Mouse (Mus musculus) lung, postnatal 14 days (tissue): ENCODE results near the gene Ifne.
"Not testable (repeated sequence)": the region's sequence is repeated elsewhere in the genome, so short reads cannot be mapped to it uniquely, and the experiment has no call there.

Experiments
- DNase-seq: peaks from one replicate; pipeline ENCODE4 v3.0.0; 2021

The Ifne gene

DNA sequence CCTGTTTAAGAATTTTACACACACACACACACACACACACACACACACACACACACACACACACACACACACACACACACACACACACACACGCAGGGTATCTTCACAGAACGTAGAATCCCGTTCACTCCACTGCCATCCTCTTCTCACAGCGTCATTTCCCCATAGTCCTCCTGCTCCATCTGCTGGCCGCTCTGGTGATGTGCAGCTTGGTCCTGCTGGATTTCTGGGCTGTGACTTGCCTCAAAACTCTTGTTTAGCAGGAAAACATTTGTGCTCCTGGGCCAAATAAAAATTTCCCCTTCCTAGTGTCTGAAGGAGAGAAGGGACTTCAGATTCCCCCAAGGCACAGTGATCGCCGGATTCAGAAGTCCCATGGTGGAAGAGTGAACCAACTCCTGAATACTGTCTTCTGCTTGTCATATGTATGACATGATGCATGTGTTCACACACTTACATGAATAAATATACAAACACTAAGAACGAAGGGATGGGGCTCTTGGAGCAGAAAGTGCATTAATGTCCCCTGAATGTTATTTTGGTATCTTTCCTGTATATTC is 12.6 kb downstream of the Ifne start:
- DNase-seq = peak; percentile 79

DNA sequence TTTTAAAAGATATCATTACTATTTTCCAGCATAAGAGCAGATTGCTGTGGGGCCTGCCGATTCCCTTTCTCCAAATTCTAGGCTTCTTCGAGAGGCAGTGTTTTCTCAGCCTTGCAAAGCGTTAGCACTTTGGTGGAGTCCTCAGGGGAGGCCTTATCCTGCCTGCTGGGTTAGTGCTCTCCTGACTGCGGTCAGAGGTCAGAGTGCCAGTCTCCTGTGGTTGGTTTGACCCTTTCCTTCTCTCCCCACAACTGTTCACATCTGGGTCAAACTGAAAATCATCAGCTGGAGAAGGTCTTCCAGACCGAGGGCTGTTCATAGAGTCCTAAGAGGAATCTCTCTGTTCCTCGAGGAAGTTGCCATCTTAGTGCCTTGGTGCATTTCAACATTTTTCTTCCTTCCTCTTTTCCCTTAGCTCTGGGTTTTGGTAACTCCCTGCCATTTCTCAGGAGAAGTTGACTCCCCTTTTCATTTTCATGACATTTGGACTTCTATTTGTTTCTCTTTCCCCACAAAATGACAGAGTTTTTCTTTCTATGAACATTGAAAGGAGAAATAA is 14.9 kb downstream of the Ifne start:
- DNase-seq = no peak

DNA sequence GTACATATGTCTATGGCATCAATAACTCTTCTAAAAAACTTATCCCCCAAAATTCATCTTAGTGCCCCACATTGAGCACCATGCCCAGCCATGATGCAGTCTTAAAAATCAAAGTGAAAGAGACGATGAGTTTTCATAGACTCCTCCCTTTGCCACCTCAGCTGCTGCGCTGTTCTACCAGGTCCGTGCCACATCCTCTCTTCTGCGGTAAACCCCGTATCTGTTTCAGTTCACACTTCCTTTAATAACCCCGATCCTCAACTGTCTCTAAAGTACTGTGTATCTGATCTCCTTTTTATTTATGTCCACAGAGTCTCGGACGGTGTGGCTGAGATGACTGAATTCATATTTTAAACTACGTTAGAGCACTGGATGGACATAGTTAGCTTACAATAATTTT is 15.4 kb downstream of the Ifne start:
- DNase-seq = peak; percentile 5

DNA sequence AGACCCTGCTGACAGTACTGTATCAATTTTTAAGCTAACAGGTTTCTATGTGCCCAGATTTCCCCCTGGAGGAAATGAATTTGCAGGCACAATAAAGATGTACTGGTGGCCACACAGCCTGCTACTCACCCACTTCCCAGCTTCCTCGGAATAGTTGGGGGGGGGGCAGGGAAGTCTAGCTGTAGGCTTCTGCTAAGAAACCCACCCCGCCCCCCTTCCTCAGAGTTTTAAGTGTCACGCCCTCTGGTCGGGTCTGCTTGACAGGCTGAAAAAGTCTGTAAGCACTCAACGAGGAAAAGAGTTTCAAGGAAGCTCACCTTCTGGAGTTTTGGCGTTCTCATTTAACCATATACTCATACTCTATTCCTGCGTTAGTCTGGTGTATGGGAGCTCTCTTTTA is 16.7 kb downstream of the Ifne start:
- no peak for DNase-seq

DNA sequence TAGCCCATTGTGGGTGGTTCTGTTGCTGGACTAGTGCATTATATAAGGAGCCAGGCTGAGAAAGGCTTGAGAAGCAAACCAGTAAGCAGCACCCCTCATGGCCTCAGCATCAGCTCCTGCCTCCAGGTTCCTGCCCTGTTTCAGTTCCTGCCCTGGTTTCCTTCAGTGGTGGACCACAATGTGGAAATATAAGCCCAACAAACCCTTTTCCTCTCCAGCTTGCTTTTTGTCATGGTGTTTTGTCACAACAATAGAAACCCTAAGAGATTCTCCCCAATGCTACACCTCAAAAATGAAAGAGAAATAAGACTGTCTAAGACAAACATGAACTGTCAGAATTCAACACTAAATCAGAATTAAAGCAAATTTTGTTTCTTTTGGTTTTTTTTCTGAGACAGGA is 20.8 kb downstream of the Ifne start:
- no peak for DNase-seq

- DNase-seq = no peak
Measured at GRCm38 (mm10) chr4:88851026-88851763, 28.8 kb downstream of the Ifne start.

GRCm38 (mm10) chr4:88849698-88850097 is 30.3 kb downstream of the Ifne start, which contains the start of gene Ifna1:
Gene Ifna1 (plus strand): TSS chr4:88850087.
- no peak for DNase-seq

GRCm38 (mm10) chr4:88845334-88845733 is 34.7 kb downstream of the Ifne start:
- DNase-seq = no peak

DNA sequence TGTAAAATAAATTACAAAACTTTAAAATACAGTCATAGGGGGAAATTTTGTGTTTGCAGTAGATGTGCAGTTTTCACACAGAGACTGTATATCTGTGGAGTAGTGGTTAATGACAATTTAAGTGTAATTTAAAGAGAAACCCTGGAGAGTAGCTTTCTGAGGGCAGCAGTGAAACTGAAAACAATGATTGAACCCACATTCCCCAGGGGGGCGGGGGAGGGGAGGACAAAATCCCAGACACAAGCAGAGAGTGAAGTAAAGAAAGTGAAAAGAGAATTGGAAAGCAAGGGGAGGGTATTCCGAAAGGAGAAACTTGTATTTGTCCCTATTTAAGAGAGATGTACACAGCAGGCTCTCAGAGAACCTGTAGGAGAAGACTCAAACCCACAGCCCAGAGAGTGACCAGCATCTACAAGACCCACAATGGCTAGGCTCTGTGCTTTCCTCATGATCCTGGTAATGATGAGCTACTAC is 38.5 kb downstream of the Ifne start, which contains the start of gene Ifna4:
TSS of gene Ifna4 (plus strand) at position 424 of the 474 bp plus-strand sequence.
- no peak for DNase-seq

DNA sequence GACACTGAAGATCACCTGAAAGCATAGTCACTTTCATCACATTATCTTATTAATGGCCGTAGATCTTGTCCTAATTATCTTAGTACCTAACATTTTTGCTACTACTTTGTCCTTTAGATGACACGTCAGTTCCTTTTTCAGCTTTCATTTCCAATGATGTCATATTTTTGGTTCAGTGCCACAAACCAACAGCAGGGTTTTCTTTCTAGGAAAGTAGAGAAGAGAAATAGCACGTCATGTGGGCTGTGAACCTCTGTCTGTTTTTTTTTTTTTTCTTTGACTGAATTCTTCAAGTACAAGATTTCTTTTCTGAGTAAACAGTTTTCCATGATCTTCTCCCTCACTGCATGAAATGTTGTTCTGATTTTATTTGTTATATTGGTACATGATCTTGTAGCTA is 39.9 kb downstream of the Ifne start:
- no peak for DNase-seq

DNA sequence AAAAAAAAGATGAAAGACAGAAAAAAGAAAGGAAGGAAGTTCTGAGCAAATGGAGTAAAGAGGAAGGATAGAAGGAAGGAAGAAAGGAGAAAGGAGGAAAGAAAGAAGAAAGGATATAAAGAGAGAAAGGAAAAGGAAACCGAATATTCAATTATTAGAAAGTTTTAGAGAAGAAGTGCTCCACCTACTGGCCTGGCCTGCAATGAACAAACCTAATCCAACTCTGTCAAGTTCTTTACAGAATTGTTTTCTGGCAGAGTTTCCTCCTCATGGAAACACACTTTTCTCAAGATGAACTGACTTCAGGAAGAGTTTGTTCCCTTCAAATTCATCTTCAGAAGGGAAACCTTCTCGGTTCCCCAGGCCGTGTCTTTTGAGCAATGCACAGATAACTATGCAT is 41.2 kb downstream of the Ifne start:
- DNase-seq = peak; percentile 4

DNA sequence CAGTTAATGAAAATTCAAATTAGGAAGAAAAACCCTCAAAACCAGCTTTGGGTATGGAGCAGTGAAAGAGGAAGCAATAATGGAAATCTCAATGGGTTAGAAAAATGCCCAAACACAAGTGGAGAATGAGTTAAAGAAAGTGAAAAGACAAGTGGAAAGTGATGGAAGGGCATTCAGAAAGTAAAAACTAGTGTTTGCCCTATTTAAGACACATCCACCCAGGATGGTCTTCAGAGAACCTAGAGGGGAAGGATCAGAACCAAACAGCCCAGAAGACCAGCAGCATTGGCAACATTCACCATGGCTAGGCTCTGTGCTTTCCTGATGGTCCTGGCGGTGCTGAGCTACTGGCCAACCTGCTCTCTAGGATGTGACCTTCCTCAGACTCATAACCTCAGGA is 44.8 kb downstream of the Ifne start, which contains the start of gene Ifna5:
TSS of gene Ifna5 (plus strand) at position 301 of the 400 bp plus-strand sequence.
- not testable (repeated sequence) for DNase-seq

DNA sequence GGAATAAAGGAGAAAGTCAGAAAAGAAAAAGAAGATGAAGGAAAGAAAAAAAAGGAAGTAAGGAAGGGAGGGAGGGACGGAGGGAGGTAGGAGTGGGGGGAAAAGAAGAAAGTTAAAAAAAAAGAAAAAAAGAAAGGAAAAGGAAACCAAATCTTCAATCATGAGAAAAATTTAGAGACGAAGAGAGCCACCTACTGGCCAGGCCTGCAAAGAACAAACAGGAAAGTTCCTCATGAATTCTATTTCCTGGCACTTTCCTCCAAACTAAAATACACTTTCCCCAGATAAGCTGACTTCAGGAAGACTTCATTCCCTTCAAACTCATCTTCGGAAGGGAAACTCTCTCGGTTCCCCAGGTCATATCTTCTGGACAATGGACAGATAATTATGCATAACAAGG is 49.5 kb downstream of the Ifne start:
- peak; percentile 22 for DNase-seq
